ENCODE assay signal across 9 mouse cellular contexts in genomic region chr11:108920636-108921505, GRCm38 (mm10). TPM values are rescaled to one million over a fixed set of nuclear protein-coding genes. Genes with fewer than 3 reads are reported as not detected.
DNase-seq lines count a peak whose midpoint lies in the region; ATAC-seq and TF ChIP-seq lines count a peak whose summit lies in the region.
"Had no signal": no experiment of that assay in that cellular context is flagged by ENCODE, and none has a peak within 500 bp of the region (broad histone marks: within the 10 kb centered on the region; RNA-seq: fewer than 3 reads in every experiment).

No protein-coding gene starts in this region.

- no peak for TF ChIP-seq EP300 in heart, postnatal 0 days (IDR thresholded peaks at IDR 0.05; ENCODE audit: low read depth)
- TF ChIP-seq EP300 in liver, embryonic 14.5 days (IDR thresholded peaks at IDR 0.05; ENCODE audit: low read depth) = no peak

- H3K9me3 ChIP-seq in E14TG2a.4 (ENCODE audit: low read length) = peaks cover 9% of the 10 kb centered on the region
- H3K9me3 ChIP-seq in forebrain, embryonic 14.5 days (replicated peaks; ENCODE audit: control insufficient read depth, low read length) = 0 out of 2 replicates have a peak, but pooled peaks cover 2% of the 10 kb centered on the region
- no peaks in the 10 kb centered on the region for H3K9me3 ChIP-seq in heart, postnatal 0 days (replicated peaks; ENCODE audit: control insufficient read depth, low read length)
- no peaks in the 10 kb centered on the region for H3K9me3 ChIP-seq in liver, embryonic 14.5 days (ENCODE audit: control insufficient read depth, low read length)
- H3K9me3 ChIP-seq in neural tube, embryonic 11.5 days (ENCODE audit: control insufficient read depth, low read length) = no peaks in the 10 kb centered on the region
- 0 out of 2 replicates have a peak, but pooled peaks cover 4% of the 10 kb centered on the region for H3K9me3 ChIP-seq in stomach, embryonic 16.5 days (replicated peaks; ENCODE audit: control insufficient read depth, low read length)

- under 1% methylated on average over 86 of the region's 104 CpGs for WGBS in forebrain, embryonic 14.5 days
- WGBS in heart, postnatal 0 days = under 1% methylated on average over 94 of the region's 104 CpGs
- WGBS in liver, embryonic 14.5 days (ENCODE audit: insufficient replicate concordance) = under 1% methylated on average over 93 of the region's 104 CpGs
- under 1% methylated on average over 75 of the region's 104 CpGs for WGBS in neural tube, embryonic 11.5 days
- WGBS in stomach, embryonic 16.5 days = under 1% methylated on average over 99 of the region's 104 CpGs

- DNase-seq in forebrain, embryonic 14.5 days (ENCODE audit: low spot score) = peak; percentile 95
- peak; percentile 77 for DNase-seq in heart, postnatal 0 days (ENCODE audit: low spot score)
- peak; percentile 85 to 93 for DNase-seq in kidney, postnatal 25 days
- peak; percentile 26 to 37 (median 27) for DNase-seq in liver, embryonic 14.5 days (ENCODE audit: low read depth in 3 of 3, low spot score in 3 of 3)
- DNase-seq in neural tube, embryonic 11.5 days (ENCODE audit: low spot score) = peak; percentile 89

- peak overlapping the region; percentile 91 for H3K4me3 ChIP-seq in E14TG2a.4 (replicated peaks; ENCODE audit: low read length)
- H3K4me3 ChIP-seq in forebrain, embryonic 14.5 days (ENCODE audit: low read depth, low read length) = peak overlapping the region; percentile 86
- peak overlapping the region; percentile 71 for H3K4me3 ChIP-seq in heart, postnatal 0 days (ENCODE audit: low read depth, low read length)
- peak overlapping the region; percentile 43 to 46 for H3K4me3 ChIP-seq in liver, embryonic 14.5 days (ENCODE audit: insufficient read depth in 1 of 2, low read depth in 2 of 2, low read length in 2 of 2)
- peak overlapping the region; percentile 90 for H3K4me3 ChIP-seq in neural tube, embryonic 11.5 days (ENCODE audit: low read depth, low read length)
- peak overlapping the region; percentile 87 for H3K4me3 ChIP-seq in stomach, embryonic 16.5 days (replicated peaks; ENCODE audit: low read length)

- peak overlapping the region; percentile 99 for H3K27ac ChIP-seq in forebrain, embryonic 14.5 days (ENCODE audit: low read depth, low read length)
- H3K27ac ChIP-seq in heart, postnatal 0 days (ENCODE audit: low read depth) = peak overlapping the region; percentile 97
- no peak overlapping the region for H3K27ac ChIP-seq in liver, embryonic 14.5 days
- peak overlapping the region; percentile 100 for H3K27ac ChIP-seq in neural tube, embryonic 11.5 days (ENCODE audit: low read depth, low read length)
- peak overlapping the region; percentile 97 for H3K27ac ChIP-seq in stomach, embryonic 16.5 days (ENCODE audit: low read length)

- peaks cover 13% of the 10 kb centered on the region; the same call in 1 of the 2 replicates for H3K36me3 ChIP-seq in E14TG2a.4 (ENCODE audit: insufficient read depth, low read length)
- H3K36me3 ChIP-seq in forebrain, embryonic 14.5 days (ENCODE audit: control insufficient read depth, insufficient read depth, low read length) = no peaks in the 10 kb centered on the region
- no peaks in the 10 kb centered on the region for H3K36me3 ChIP-seq in heart, postnatal 0 days (replicated peaks; ENCODE audit: control insufficient read depth, insufficient read depth, low read length)
- H3K36me3 ChIP-seq in liver, embryonic 14.5 days (replicated peaks; ENCODE audit: control insufficient read depth, insufficient read depth, low read depth) = no peaks in the 10 kb centered on the region
- H3K36me3 ChIP-seq in neural tube, embryonic 11.5 days (ENCODE audit: control insufficient read depth, insufficient read depth, low read length) = peaks cover 4% of the 10 kb centered on the region
- no peaks in the 10 kb centered on the region for H3K36me3 ChIP-seq in stomach, embryonic 16.5 days (ENCODE audit: control insufficient read depth, insufficient read depth, low read length)
- H3K36me3 ChIP-seq: G1E had no signal

- peaks cover 26% of the 10 kb centered on the region for H3K27me3 ChIP-seq in E14TG2a.4 (ENCODE audit: insufficient read depth, low read length)
- H3K27me3 ChIP-seq in forebrain, embryonic 14.5 days (replicated peaks; ENCODE audit: control insufficient read depth, insufficient read depth, low read length) = no peaks in the 10 kb centered on the region
- H3K27me3 ChIP-seq in heart, postnatal 0 days (ENCODE audit: control insufficient read depth, insufficient read depth, low read length) = peaks cover 19% of the 10 kb centered on the region
- H3K27me3 ChIP-seq in liver, embryonic 14.5 days (ENCODE audit: control insufficient read depth, insufficient read depth, low read length) = peaks cover 45% of the 10 kb centered on the region
- no peaks in the 10 kb centered on the region for H3K27me3 ChIP-seq in neural tube, embryonic 11.5 days (ENCODE audit: control insufficient read depth, insufficient read depth, low read length)
- no peaks in the 10 kb centered on the region; the same call in 1 of the 2 replicates for H3K27me3 ChIP-seq in stomach, embryonic 16.5 days (ENCODE audit: control insufficient read depth, insufficient read depth, low read length)

- 0 out of 2 replicates have a peak, but pooled peaks have one; percentile 38 for ATAC-seq in cerebellum, adult (ENCODE audit: insufficient number of reproducible peaks, low FRiP score, low TSS enrichment)
- peak; percentile 86 for ATAC-seq in forebrain, embryonic 14.5 days
- peak; percentile 88 for ATAC-seq in heart, postnatal 0 days (ENCODE audit: insufficient read depth, low read depth)
- peak; percentile 72 for ATAC-seq in liver, embryonic 14.5 days (ENCODE audit: insufficient read depth)
- peak; percentile 82 for ATAC-seq in neural tube, embryonic 11.5 days (ENCODE audit: insufficient read depth, low FRiP score, low TSS enrichment)
- peak; percentile 84 for ATAC-seq in stomach, embryonic 16.5 days (ENCODE audit: insufficient read depth, low FRiP score)

- peaks cover 77% of the 10 kb centered on the region for H3K4me1 ChIP-seq in E14TG2a.4 (replicated peaks; ENCODE audit: low read depth, low read length)
- peaks cover 37% of the 10 kb centered on the region for H3K4me1 ChIP-seq in forebrain, embryonic 14.5 days (ENCODE audit: control insufficient read depth, insufficient read depth, low read length)
- H3K4me1 ChIP-seq in heart, postnatal 0 days (ENCODE audit: control insufficient read depth, insufficient read depth) = peaks cover 15% of the 10 kb centered on the region; the same call in 1 of the 2 replicates
- no peaks in the 10 kb centered on the region for H3K4me1 ChIP-seq in liver, embryonic 14.5 days (replicated peaks; ENCODE audit: control insufficient read depth in 2 of 2, insufficient read depth in 2 of 2, low read length in 1 of 2)
- peaks cover 27% of the 10 kb centered on the region for H3K4me1 ChIP-seq in neural tube, embryonic 11.5 days (ENCODE audit: control insufficient read depth, insufficient read depth, low read length)
- peaks cover 29% of the 10 kb centered on the region for H3K4me1 ChIP-seq in stomach, embryonic 16.5 days (ENCODE audit: control insufficient read depth, insufficient read depth, low read length)

- H3K9ac ChIP-seq in forebrain, embryonic 14.5 days (ENCODE audit: low read length) = peak overlapping the region; percentile 93
- H3K9ac ChIP-seq in heart, postnatal 0 days (replicated peaks; ENCODE audit: low read depth, low read length) = peak overlapping the region; percentile 82
- H3K9ac ChIP-seq in liver, embryonic 14.5 days (replicated peaks) = peak overlapping the region; percentile 9
- peak overlapping the region; percentile 97 for H3K9ac ChIP-seq in neural tube, embryonic 11.5 days (ENCODE audit: low read length)
- H3K9ac ChIP-seq in stomach, embryonic 16.5 days (ENCODE audit: low read length) = peak overlapping the region; percentile 77

- peak overlapping the region; percentile 89 for H3K4me2 ChIP-seq in forebrain, embryonic 14.5 days (ENCODE audit: low read length)
- peak overlapping the region; percentile 87 for H3K4me2 ChIP-seq in heart, postnatal 0 days (ENCODE audit: low read depth, low read length)
- H3K4me2 ChIP-seq in liver, embryonic 14.5 days (ENCODE audit: low read depth) = peak overlapping the region; percentile 64
- peak overlapping the region; percentile 86 for H3K4me2 ChIP-seq in neural tube, embryonic 11.5 days (ENCODE audit: low read depth)
- H3K4me2 ChIP-seq in stomach, embryonic 16.5 days (ENCODE audit: low read depth, low read length) = peak overlapping the region; percentile 88

- TF ChIP-seq CTCF in E14TG2a.4 (conservative IDR thresholded peaks at IDR 0.05; ENCODE audit: low read length) = no peak
- no peak for TF ChIP-seq CTCF in heart, postnatal 0 days (IDR thresholded peaks at IDR 0.05; ENCODE audit: low read depth)
- TF ChIP-seq CTCF in liver, embryonic 14.5 days (IDR thresholded peaks at IDR 0.05; ENCODE audit: low read depth) = no peak

RNA-seq across cellular contexts. Expression of gene Axin2, which starts 0.7 kb away (rescaled TPM):
- polyA plus RNA-seq in forebrain, embryonic 14.5 days (2014; fragmentation: Nextera tagmentation; extraction: Ambion mirVana) = 7.8 and 9.4 TPM in 2 replicates
- 2.8 and 8.5 TPM in 2 replicates for total RNA-seq in heart, postnatal 0 days (2014; rRNA removed; ENCODE audit: low replicate concordance)
- 0.78 and 0.90 TPM in 2 replicates for polyA plus RNA-seq in heart, postnatal 0 days (2015; fragmentation: Nextera tagmentation; extraction: Ambion mirVana)
- 0.36 and 0.85 TPM in 2 replicates for polyA plus RNA-seq in liver, embryonic 14.5 days (2012; rRNA removed)
- polyA plus RNA-seq in liver, embryonic 14.5 days (2014; fragmentation: Nextera tagmentation; extraction: Ambion mirVana) = 0.15 and 0.16 TPM in 2 replicates
- polyA plus RNA-seq in neural tube, embryonic 11.5 days (2014; fragmentation: Nextera tagmentation; extraction: Ambion mirVana) = 16.4 and 21.2 TPM in 2 replicates
- polyA plus RNA-seq in stomach, embryonic 16.5 days (2015; fragmentation: Nextera tagmentation; extraction: Ambion mirVana) = 2.4 and 2.8 TPM in 2 replicates
- total RNA-seq: G1E had no signal
- polyA plus RNA-seq: G1E had no signal

Comparison
In these comparisons a context has a peak if more than half of its experiments do, and no peak if none do; other contexts are left out.
1. ATAC-seq: peak in every context shown above with its lines; median percentile 88 in heart, postnatal 0 days; 86 in forebrain, embryonic 14.5 days; 84 in stomach, embryonic 16.5 days; 82 in neural tube, embryonic 11.5 days; 72 in liver, embryonic 14.5 days; 38 in cerebellum, adult.
2. DNase-seq: peak in every context shown above with its lines; median percentile 95 in forebrain, embryonic 14.5 days; 89 in kidney, postnatal 25 days; 89 in neural tube, embryonic 11.5 days; 77 in heart, postnatal 0 days; 27 in liver, embryonic 14.5 days.
3. H3K9ac ChIP-seq: peak in every context shown above with its lines; median percentile 97 in neural tube, embryonic 11.5 days; 93 in forebrain, embryonic 14.5 days; 82 in heart, postnatal 0 days; 77 in stomach, embryonic 16.5 days; 9 in liver, embryonic 14.5 days.